ENCODE assay signal across 22 mouse cellular contexts in the genomic region with DNA sequence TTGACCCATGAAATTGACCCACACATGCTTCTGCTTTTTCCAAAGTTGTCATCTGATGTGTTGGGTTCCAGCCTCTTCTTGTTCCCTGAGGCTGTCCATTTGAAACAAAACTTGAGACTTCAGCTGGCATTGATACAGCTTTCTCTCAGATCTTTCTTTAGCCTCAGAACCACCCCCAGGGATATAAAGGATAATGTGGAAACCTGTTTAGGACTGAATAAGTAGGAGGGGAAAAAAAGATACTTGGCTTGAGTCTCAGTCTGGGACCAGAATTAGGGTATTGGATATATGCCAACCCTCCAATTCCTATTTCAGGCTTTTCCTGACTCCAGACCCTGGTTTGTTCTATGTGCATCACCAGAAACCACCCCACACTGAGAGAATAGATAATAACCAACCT.
DNase-seq lines count a peak whose midpoint lies in the region; TF ChIP-seq lines count a peak whose summit lies in the region.
"Had no signal": no experiment of that assay in that cellular context is flagged by ENCODE, and none has a peak within 500 bp of the region (broad histone marks: within the 10 kb centered on the region; RNA-seq: fewer than 3 reads in every experiment).

No protein-coding gene starts in this region.

- intact Hi-C loops in left cerebral cortex, postnatal 14 days (cut with DNase I) = no loop called here
- intact Hi-C loops in left cerebral cortex, adult 2 months (cut with DNase I) = no loop called here

- no peak overlapping the region; the same call in 1 of the 2 replicates for H3K27ac ChIP-seq in left cerebral cortex, adult 2 months
- H3K27ac ChIP-seq: embryonic facial prominence, embryonic 13.5 days; forebrain, embryonic 13.5 days; heart, adult 2 months; heart, embryonic 15.5 days; hindbrain, embryonic 13.5 days; hindbrain, postnatal 0 days had no signal

- peak; percentile 12 for DNase-seq in embryo, embryonic 11 days
- DNase-seq in embryo, embryonic 10.5 days (ENCODE audit: low spot score) = no peak
- peak; percentile 35 to 37 for DNase-seq in frontal cortex, adult 2 months (ENCODE audit: extremely low spot score in 1 of 2, low spot score in 1 of 2)
- no peak for DNase-seq in frontal cortex, postnatal 25 days (ENCODE audit: low spot score in 2 of 2)
- DNase-seq in left cerebral cortex, postnatal 14 days (ENCODE audit: low spot score in 2 of 2) = peak; percentile 9 to 15
- DNase-seq in left cerebral cortex, adult 2 months (ENCODE audit: extremely low spot score in 1 of 2, low spot score in 2 of 2) = no peak
- peak; percentile 57 for DNase-seq in brain, adult 2 months (ENCODE audit: low read depth, low spot score)
- DNase-seq in layer of hippocampus, postnatal 25 days (ENCODE audit: extremely low spot score in 1 of 2, low spot score in 1 of 2) = no peak
- DNase-seq: adrenal gland, adult 2 months; adrenal gland, postnatal 36 days; cerebellum, adult 11-12 months; cerebellum, adult 9-10 months; cerebellum, postnatal 25 days; gastrocnemius, postnatal 14 days; heart, adult 2 months; heart, postnatal 14 days; kidney, adult 11 months had no signal

- H3K4me3 ChIP-seq in left cerebral cortex, adult 2 months = no peak overlapping the region
- H3K4me3 ChIP-seq: embryonic facial prominence, embryonic 13.5 days; forebrain, embryonic 13.5 days; heart, adult 2 months; heart, embryonic 15.5 days; hindbrain, embryonic 13.5 days had no signal

- no peak for TF ChIP-seq CTCF in left cerebral cortex, adult 2 months (IDR thresholded peaks at IDR 0.05)

Comparison
In these comparisons a context has a peak if more than half of its experiments do, and no peak if none do; other contexts are left out.
1. DNase-seq: peak in embryo, embryonic 11 days (single experiment), frontal cortex, adult 2 months (2 of 2), left cerebral cortex, postnatal 14 days (2 of 2) and brain, adult 2 months (single experiment); none in embryo, embryonic 10.5 days (single experiment), frontal cortex, postnatal 25 days (0 of 2), left cerebral cortex, adult 2 months (0 of 2) and layer of hippocampus, postnatal 25 days (0 of 2).